Mouse (Mus musculus) erythroblast, embryonic 14.5 days (primary cell): ENCODE data around the gene Cdk11b.

Source experiments
- GATA1 ChIP-seq: IDR thresholded peaks from 2 replicates; pipeline ENCODE4 v1.6.1; 2012; ENCODE audit warnings: low read length, inconsistent platforms, mixed read lengths
- TAL1 ChIP-seq: IDR thresholded peaks from 3 replicates; pipeline ENCODE4 v1.6.1; 2012; ENCODE audit warnings: low read length, inconsistent platforms, mixed read lengths

- TF ChIP-seq TAL1 (no peak), GATA1 (no peak)
Measured at GRCm38 (mm10) chr4:155611860-155612259, 12.8 kb upstream of the Cdk11b start.
